Mouse (Mus musculus) lung, postnatal 25 days (tissue): Measurements from ENCODE around the gene Gfra1.

Experiments used
- DNase-seq: peaks from one replicate; pipeline ENCODE4 v3.0.0; 2022; ENCODE audit warnings: low spot score

The Gfra1 gene

DNA sequence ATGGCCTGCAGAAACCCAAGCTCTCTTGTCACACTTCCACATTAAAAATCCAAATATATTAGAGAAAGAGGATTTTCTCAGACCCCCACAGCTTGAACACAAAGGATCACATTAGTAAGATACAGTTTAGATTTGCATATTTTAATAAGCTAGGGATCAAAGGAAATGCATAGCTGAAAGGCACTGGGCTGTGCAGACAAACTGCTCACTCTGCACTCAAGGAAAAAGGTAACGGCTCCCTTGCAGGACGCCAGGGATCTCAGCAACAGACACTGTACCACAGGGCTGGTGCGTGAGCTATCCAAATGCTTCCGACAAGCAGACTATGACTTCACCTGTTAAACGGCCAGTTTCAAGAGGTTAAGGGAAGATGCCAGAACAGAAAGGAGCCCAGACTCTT, 127.7 kb downstream of the Gfra1 start:
- DNase-seq = no peak

- DNase-seq = no peak
Measured at GRCm38 (mm10) chr19:58316474-58316873, 139.2 kb downstream of the Gfra1 start.

- no peak for DNase-seq
Measured at GRCm38 (mm10) chr19:58315681-58316080, 140.0 kb downstream of the Gfra1 start.

DNA sequence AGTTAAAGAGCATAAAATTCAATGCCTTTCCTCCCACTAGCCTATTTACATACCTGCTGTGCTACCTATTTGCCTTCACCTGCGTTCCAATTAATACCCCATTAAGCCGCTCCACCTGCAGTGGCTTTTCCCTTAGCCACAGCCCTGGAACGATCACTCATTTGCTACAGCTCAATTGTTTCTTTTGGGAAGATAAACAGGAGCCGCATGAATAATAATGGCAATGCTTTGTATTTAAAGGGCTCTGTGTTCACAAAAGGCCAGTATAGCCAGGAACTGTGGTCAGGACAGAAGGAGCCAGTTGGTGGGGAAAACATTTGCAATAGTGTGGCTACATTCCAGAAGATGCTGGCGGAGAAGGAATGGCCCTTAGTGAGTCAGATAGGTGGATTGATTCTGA, 141.1 kb downstream of the Gfra1 start:
- no peak for DNase-seq

DNA sequence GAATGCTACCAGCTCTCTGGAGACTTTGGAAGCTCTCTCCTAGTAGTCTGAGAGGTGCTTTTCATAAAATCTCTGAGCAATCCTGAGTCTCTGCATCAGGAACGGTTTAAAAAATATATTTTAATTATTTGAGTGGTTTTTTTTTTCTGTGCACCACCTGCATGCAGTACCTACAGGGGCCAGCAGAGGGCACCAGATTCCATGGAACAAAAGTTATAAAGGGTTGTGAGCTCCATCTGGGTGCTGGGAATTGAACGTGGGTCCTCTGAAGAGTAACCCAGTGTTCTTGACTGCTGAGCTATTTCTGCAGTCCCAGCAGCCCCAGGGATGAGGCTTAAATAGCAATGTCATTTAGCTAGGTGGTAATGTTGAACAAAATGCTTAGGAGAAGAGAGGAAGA, 141.9 kb downstream of the Gfra1 start:
- DNase-seq = no peak

DNA sequence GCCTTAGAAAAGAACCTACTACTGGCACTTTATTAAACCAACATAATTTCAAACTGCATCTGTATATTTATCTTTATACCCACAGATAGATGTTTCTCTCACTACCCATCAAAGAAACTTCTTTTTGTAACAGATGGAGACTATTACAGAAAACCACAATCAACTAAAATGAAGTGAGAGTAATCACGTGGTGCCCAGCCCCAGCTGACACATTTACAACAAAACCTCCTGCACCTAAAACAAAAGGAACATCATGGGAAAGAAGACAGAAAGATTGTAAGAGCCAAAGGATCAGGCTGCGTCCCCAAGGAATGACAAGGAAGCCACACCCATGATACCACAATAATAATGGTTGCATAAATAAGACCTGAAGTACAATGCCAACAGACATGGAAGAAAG, 143.2 kb downstream of the Gfra1 start:
- no peak for DNase-seq

- no peak for DNase-seq
Measured at GRCm38 (mm10) chr19:58310334-58311315, 145.1 kb downstream of the Gfra1 start.

GRCm38 (mm10) chr19:58309620-58310275, 146.0 kb downstream of the Gfra1 start:
- DNase-seq = no peak

DNA sequence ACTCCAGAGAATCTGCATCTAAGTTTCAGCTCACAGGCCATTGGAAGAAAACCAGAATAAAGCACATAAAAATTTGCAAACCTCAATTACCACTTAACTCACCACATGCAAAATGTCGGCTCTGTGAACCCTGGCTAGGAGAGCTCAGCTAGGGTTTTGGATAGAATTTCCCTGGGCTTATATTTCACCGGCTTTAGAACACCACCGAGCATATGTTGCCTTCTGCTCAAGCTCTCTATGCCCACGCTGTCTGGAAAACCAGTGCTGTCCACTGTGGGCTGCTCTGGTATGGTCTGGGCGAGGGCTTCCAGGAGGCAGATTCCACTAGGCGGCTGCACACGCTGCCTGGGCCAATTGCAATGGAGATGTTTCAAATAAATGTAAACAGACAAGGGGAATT, 154.6 kb downstream of the Gfra1 start:
- no peak for DNase-seq

DNA sequence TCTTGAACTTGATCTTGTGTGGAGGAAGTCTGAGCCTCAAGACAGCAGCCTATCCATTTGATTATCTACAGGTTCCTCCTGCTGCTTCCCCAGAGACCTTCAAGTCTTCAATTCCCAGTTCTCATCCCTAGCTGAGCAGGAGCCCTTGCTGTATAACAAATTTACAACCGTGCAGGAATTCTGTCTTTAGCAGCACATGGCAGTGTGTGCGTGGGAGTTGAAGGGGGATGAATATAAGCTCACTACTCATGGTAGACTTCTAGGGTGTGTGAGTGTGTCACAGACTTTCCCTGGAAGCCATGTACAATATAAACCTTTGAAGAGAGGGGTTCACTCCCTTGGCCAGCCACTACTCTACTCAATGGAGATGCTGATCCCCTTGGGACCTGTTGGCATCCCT, 157.8 kb downstream of the Gfra1 start:
- no peak for DNase-seq

- DNase-seq = no peak
Measured at GRCm38 (mm10) chr19:58296842-58297190, 158.9 kb downstream of the Gfra1 start.

- DNase-seq = no peak
Measured at GRCm38 (mm10) chr19:58295986-58296841, 159.5 kb downstream of the Gfra1 start.

DNA sequence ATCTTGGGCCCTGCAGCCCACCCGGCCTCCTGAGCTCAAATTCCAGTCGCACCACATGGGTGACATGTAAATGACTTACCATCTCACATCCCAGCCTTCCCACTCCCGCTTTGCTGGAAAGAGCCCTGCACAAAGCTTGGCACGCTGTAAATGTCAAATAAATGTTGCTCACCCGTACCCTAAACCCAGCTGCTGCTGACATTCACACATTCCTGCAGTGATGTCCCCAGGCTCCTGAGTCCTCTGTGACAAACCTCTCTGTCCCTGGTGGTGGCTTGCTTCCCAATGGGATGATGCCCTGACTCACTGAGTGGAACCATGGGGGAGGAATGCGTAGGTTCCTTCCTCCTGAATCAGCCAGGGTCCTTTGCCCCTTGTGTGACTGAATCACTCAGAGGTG, 167.6 kb downstream of the Gfra1 start:
- DNase-seq = no peak

DNA sequence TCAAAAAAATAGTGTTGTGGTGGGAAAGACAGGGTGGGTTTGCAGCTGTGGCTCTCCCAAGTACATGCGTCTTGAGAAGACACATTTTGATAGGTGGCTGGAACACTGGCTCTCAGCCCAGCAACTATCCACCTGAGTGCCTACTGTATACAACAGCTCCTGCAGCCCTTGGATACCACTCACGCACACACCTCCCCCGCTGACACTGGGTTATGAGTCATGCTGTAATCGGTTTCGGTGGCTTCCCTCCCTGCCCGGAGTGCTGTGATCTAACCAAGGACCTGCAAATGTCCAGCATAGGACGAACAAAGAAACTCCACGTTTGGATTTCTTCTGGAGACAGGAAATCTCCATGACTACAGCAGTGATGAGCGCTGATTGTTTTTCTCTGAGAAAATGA, 180.4 kb downstream of the Gfra1 start:
- DNase-seq = no peak

- no peak for DNase-seq
Measured at GRCm38 (mm10) chr19:58271815-58272214, 183.9 kb downstream of the Gfra1 start.

GRCm38 (mm10) chr19:58270778-58271177, 184.9 kb downstream of the Gfra1 start:
- no peak for DNase-seq

GRCm38 (mm10) chr19:58268476-58268875, 187.2 kb downstream of the Gfra1 start:
- DNase-seq = no peak

- DNase-seq = peak; percentile 2
Measured at GRCm38 (mm10) chr19:58266600-58266999, 189.1 kb downstream of the Gfra1 start.

- no peak for DNase-seq
Measured at GRCm38 (mm10) chr19:58260934-58261333, 194.8 kb downstream of the Gfra1 start.

DNA sequence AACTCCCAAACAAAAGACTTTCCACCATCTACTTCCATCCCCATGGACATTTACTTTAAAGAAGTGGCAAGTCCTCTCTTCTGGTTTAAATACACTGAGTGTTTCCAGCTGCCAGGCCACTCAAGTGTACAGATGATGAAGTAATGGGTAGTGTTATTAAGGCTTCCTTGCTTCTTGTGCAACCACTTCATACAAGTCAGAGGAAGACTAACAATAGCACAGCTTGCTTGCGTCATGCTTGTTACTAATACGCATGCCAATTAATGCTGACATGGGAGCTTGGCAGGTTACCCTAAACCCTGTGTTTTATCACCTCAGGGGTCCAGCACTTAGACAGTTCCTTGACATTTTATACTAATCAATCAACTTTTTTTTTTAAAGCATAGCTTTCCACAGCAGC, 196.5 kb downstream of the Gfra1 start:
- DNase-seq = peak; percentile 7

DNA sequence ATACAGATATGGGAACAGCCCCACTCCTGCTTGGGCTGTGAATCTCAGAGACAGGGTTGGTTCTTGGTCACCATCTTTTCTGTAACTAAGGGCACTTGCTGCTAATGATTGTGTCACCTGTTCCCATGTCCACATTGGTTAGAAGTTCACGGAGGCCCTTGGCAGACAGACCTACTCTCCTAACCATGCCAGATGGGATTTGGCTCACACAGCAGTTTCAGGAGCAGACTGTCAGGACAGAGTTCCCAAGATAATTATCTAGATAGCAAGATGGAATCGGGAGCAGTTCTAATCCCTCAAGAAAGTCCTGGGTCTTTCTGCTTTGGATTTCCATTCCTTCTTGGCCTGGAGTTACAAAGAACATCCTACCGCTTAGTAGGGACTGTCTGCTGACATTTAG, 199.2 kb downstream of the Gfra1 start:
- no peak for DNase-seq

- DNase-seq = no peak
Measured at GRCm38 (mm10) chr19:58255394-58255793, 200.3 kb downstream of the Gfra1 start.

DNA sequence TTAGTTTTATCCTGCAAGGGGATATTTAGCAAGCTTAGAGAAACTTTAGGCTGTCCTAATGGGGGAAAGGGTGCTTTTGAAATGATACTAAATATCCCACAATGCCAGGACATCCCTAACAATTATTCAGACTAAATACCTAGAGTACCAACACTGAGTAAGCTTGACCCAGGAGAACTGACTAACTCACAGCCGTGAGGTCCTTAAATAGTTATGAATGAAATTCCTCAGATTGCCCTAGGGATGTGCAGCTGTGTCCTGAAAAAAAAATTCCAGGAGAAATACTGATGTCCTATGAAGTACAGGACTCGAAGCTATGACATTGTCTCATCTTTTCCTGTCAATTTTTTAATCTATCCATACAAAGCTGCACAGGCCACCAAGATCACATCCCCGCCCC, 201.5 kb downstream of the Gfra1 start:
- DNase-seq = no peak
